ENCODE assay signal across 30 mouse cellular contexts in genomic region chr3:67059755-67060154, GRCm38 (mm10).
"Had no signal": no experiment of that assay in that cellular context is flagged by ENCODE, and none has a peak within 500 bp of the region (broad histone marks: within the 10 kb centered on the region; RNA-seq: fewer than 3 reads in every experiment).

No protein-coding gene starts in this region.

- H3K9ac ChIP-seq: limb, embryonic 12.5 days; limb, embryonic 13.5 days; limb, embryonic 15.5 days; liver, embryonic 12.5 days; liver, embryonic 13.5 days; liver, embryonic 14.5 days; liver, embryonic 15.5 days; liver, postnatal 0 days; lung, embryonic 14.5 days; lung, embryonic 15.5 days; midbrain, embryonic 12.5 days; midbrain, embryonic 13.5 days; midbrain, embryonic 15.5 days; neural tube, embryonic 12.5 days had no signal

- H3K27ac ChIP-seq: limb, embryonic 10.5 days; limb, embryonic 12.5 days; limb, embryonic 13.5 days; limb, embryonic 15.5 days; liver, embryonic 12.5 days; liver, embryonic 13.5 days; liver, embryonic 14.5 days; liver, embryonic 15.5 days; lung, embryonic 15.5 days; macrophage; midbrain, embryonic 10.5 days; midbrain, embryonic 12.5 days; midbrain, embryonic 13.5 days; midbrain, embryonic 15.5 days; neural tube, embryonic 12.5 days had no signal

- H3K36me3 ChIP-seq: liver, embryonic 15.5 days; midbrain, embryonic 15.5 days; neural tube, embryonic 12.5 days had no signal

- H3K4me2 ChIP-seq: limb, embryonic 12.5 days; limb, embryonic 13.5 days; limb, embryonic 15.5 days; liver, embryonic 11.5 days; liver, embryonic 12.5 days; liver, embryonic 13.5 days; liver, embryonic 15.5 days; lung, embryonic 14.5 days; lung, embryonic 15.5 days; midbrain, embryonic 11.5 days; midbrain, embryonic 12.5 days; midbrain, embryonic 13.5 days; midbrain, embryonic 15.5 days; neural tube, embryonic 12.5 days had no signal

- H3K4me3 ChIP-seq: limb, embryonic 10.5 days; limb, embryonic 12.5 days; limb, embryonic 13.5 days; limb, embryonic 15.5 days; liver, embryonic 12.5 days; liver, embryonic 13.5 days; liver, embryonic 15.5 days; lung, embryonic 15.5 days; megakaryocyte, embryonic 14.5 days; midbrain, embryonic 10.5 days; midbrain, embryonic 12.5 days; midbrain, embryonic 13.5 days; midbrain, embryonic 15.5 days; myocyte; neural tube, embryonic 12.5 days had no signal

- H3K27me3 ChIP-seq: limb, embryonic 12.5 days; limb, embryonic 13.5 days; limb, embryonic 15.5 days; liver, embryonic 12.5 days; liver, embryonic 13.5 days; liver, embryonic 15.5 days; lung, embryonic 15.5 days; megakaryocyte, embryonic 14.5 days; midbrain, embryonic 12.5 days; midbrain, embryonic 13.5 days; midbrain, embryonic 15.5 days; neural tube, embryonic 12.5 days had no signal

- H3K4me1 ChIP-seq: limb, embryonic 10.5 days; limb, embryonic 12.5 days; limb, embryonic 13.5 days; limb, embryonic 15.5 days; liver, embryonic 12.5 days; liver, embryonic 13.5 days; liver, embryonic 15.5 days; lung, embryonic 15.5 days; midbrain, embryonic 10.5 days; midbrain, embryonic 12.5 days; midbrain, embryonic 13.5 days; midbrain, embryonic 15.5 days; neural tube, embryonic 12.5 days had no signal

- H3K9me3 ChIP-seq: limb, embryonic 10.5 days; limb, embryonic 12.5 days; limb, embryonic 15.5 days; liver, embryonic 12.5 days; liver, embryonic 13.5 days; liver, embryonic 15.5 days; lung, embryonic 15.5 days; midbrain, embryonic 10.5 days; midbrain, embryonic 15.5 days; neural tube, embryonic 12.5 days had no signal

- DNase-seq: left cerebral cortex, postnatal 4 days; liver; liver, embryonic 13.5 days; liver, postnatal 0 days; lung, adult 18-20 months; lung, adult 2 months; lung, embryonic 14.5 days; lung, postnatal 10 days; lung, postnatal 14 days; lung, postnatal 36 days; lung, postnatal 4 days; midbrain, embryonic 14.5 days had no signal
